31 mouse cellular contexts compared by ENCODE assay signal in genomic region chr12:71775126-71775525, GRCm38 (mm10).
"Had no signal": no experiment of that assay in that cellular context is flagged by ENCODE, and none has a peak within 500 bp of the region (broad histone marks: within the 10 kb centered on the region; RNA-seq: fewer than 3 reads in every experiment).

No protein-coding gene starts in this region.

- H3K4me1 ChIP-seq: liver, embryonic 12.5 days; liver, embryonic 13.5 days; liver, embryonic 15.5 days had no signal

- DNase-seq: left cerebral cortex, postnatal 4 days; liver; liver, embryonic 13.5 days; liver, postnatal 0 days; lung, adult 18-20 months; lung, adult 2 months; lung, embryonic 14.5 days; lung, postnatal 10 days; lung, postnatal 14 days; lung, postnatal 36 days; lung, postnatal 4 days; midbrain, embryonic 14.5 days had no signal

- ATAC-seq: liver, embryonic 12.5 days; liver, postnatal 0 days; lung, postnatal 0 days; midbrain, embryonic 13.5 days; midbrain, embryonic 15.5 days; midbrain, embryonic 16.5 days had no signal

- H3K4me3 ChIP-seq: left cerebral cortex, adult 2 months; limb, embryonic 10.5 days; limb, embryonic 12.5 days; limb, embryonic 13.5 days; limb, embryonic 15.5 days; liver, embryonic 12.5 days; liver, embryonic 13.5 days; liver, embryonic 15.5 days; lung, embryonic 15.5 days; megakaryocyte, embryonic 14.5 days; midbrain, embryonic 10.5 days; midbrain, embryonic 12.5 days; midbrain, embryonic 13.5 days; midbrain, embryonic 15.5 days; myocyte had no signal

- H3K27me3 ChIP-seq: limb, embryonic 12.5 days; limb, embryonic 13.5 days; limb, embryonic 15.5 days; lung, embryonic 15.5 days; midbrain, embryonic 12.5 days; midbrain, embryonic 13.5 days; midbrain, embryonic 15.5 days had no signal

- H3K27ac ChIP-seq: left cerebral cortex, adult 2 months; limb, embryonic 10.5 days; limb, embryonic 12.5 days; limb, embryonic 13.5 days; limb, embryonic 15.5 days; liver, embryonic 12.5 days; liver, embryonic 13.5 days; liver, embryonic 14.5 days; liver, embryonic 15.5 days; lung, embryonic 15.5 days; macrophage; midbrain, embryonic 10.5 days; midbrain, embryonic 12.5 days; midbrain, embryonic 13.5 days; midbrain, embryonic 15.5 days had no signal

- H3K9me3 ChIP-seq: limb, embryonic 10.5 days; limb, embryonic 12.5 days; limb, embryonic 13.5 days; limb, embryonic 15.5 days; liver, embryonic 12.5 days; liver, embryonic 13.5 days; liver, embryonic 15.5 days; lung, embryonic 15.5 days; megakaryocyte, embryonic 14.5 days; midbrain, embryonic 10.5 days; midbrain, embryonic 12.5 days; midbrain, embryonic 13.5 days; midbrain, embryonic 15.5 days had no signal

- H3K36me3 ChIP-seq: limb, embryonic 10.5 days; limb, embryonic 12.5 days; limb, embryonic 13.5 days; limb, embryonic 15.5 days; liver, embryonic 12.5 days; liver, embryonic 13.5 days; liver, embryonic 15.5 days; lung, embryonic 15.5 days; midbrain, embryonic 10.5 days; midbrain, embryonic 12.5 days; midbrain, embryonic 13.5 days; midbrain, embryonic 15.5 days had no signal

- H3K9ac ChIP-seq: limb, embryonic 12.5 days; limb, embryonic 13.5 days; limb, embryonic 15.5 days; liver, embryonic 12.5 days; liver, embryonic 13.5 days; liver, embryonic 14.5 days; liver, embryonic 15.5 days; liver, postnatal 0 days; lung, embryonic 14.5 days; lung, embryonic 15.5 days; midbrain, embryonic 12.5 days; midbrain, embryonic 13.5 days; midbrain, embryonic 15.5 days had no signal

- H3K4me2 ChIP-seq: limb, embryonic 12.5 days; limb, embryonic 13.5 days; limb, embryonic 15.5 days; liver, embryonic 11.5 days; liver, embryonic 12.5 days; liver, embryonic 13.5 days; liver, embryonic 15.5 days; lung, embryonic 14.5 days; lung, embryonic 15.5 days; midbrain, embryonic 12.5 days; midbrain, embryonic 13.5 days; midbrain, embryonic 15.5 days had no signal
